Mouse (Mus musculus): ENCODE measurements around the gene Btbd9. TPM values are rescaled to one million over a fixed set of nuclear protein-coding genes. Genes with fewer than 3 reads are reported as not detected.

The Btbd9 gene
- polyA plus RNA-seq, 1 experiment = 21.0 TPM

DNA sequence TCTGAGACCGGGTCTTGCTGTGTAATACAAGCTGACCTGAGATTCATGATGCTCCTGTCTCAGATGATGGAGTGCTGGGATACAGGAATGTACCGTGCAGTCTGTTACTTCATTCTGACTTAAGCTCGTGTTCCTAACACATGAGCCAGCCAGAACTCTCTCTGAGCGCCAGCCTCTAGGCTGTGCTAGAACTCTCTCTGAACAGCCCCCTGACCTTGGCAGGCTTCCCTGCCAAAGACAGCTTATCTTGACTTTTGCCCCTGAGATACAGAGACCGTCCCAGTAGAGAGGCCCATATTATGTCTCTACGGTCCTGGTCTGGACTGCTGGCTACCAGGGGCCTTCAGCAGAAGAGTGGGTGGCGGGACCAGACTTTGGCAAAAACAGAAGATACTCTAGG, 332.7 kb downstream of the Btbd9 start:
- H3K27ac ChIP-seq (ENCODE audit: control insufficient read depth, insufficient read depth, low read depth, low read length, poor library complexity) = no peak overlapping the region
- TF ChIP-seq CTCF (IDR thresholded peaks at IDR 0.05; ENCODE audit: control insufficient read depth, insufficient read depth, low read length) (no peak), POLR2A (IDR thresholded peaks at IDR 0.05; ENCODE audit: borderline replicate concordance, control insufficient read depth, low read depth, low read length) (no peak)
- WGBS = 81% methylated on average over 7 of the region's 7 CpGs
- H3K4me3 ChIP-seq (replicated peaks; ENCODE audit: control insufficient read depth, low read depth, low read length) = no peak overlapping the region
- H3K4me1 ChIP-seq (ENCODE audit: control insufficient read depth, insufficient read depth, low read length) = no peaks in the 10 kb centered on the region

DNA sequence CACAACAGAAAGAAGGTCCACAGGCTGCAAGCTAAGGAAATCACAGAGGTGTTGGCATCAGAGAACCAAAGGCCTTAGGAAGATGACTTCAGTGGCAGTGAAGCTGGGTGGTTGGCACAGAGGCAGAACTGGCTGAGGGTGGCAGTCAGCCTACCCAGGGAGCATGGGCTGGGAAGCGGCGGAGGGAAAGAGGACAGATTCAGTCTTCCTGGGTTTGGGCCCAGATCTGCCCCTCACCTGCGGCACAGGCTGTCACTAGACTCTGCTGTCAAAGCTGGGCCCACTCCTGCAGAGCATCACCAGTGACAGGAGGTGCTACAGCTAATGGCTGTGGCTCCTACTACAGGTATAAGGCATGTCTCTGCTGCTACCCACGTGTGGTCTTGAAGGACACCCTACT, 333.6 kb downstream of the Btbd9 start:
- no peaks in the 10 kb centered on the region for H3K4me1 ChIP-seq (ENCODE audit: control insufficient read depth, insufficient read depth, low read length)
- H3K4me3 ChIP-seq (replicated peaks; ENCODE audit: control insufficient read depth, low read depth, low read length) = no peak overlapping the region
- no peak overlapping the region for H3K27ac ChIP-seq (ENCODE audit: control insufficient read depth, insufficient read depth, low read depth, low read length, poor library complexity)
- WGBS = 85% methylated on average over 4 of the region's 4 CpGs
- TF ChIP-seq POLR2A (IDR thresholded peaks at IDR 0.05; ENCODE audit: borderline replicate concordance, control insufficient read depth, low read depth, low read length) = no peak
- no peak for TF ChIP-seq CTCF (IDR thresholded peaks at IDR 0.05; ENCODE audit: control insufficient read depth, insufficient read depth, low read length)

DNA sequence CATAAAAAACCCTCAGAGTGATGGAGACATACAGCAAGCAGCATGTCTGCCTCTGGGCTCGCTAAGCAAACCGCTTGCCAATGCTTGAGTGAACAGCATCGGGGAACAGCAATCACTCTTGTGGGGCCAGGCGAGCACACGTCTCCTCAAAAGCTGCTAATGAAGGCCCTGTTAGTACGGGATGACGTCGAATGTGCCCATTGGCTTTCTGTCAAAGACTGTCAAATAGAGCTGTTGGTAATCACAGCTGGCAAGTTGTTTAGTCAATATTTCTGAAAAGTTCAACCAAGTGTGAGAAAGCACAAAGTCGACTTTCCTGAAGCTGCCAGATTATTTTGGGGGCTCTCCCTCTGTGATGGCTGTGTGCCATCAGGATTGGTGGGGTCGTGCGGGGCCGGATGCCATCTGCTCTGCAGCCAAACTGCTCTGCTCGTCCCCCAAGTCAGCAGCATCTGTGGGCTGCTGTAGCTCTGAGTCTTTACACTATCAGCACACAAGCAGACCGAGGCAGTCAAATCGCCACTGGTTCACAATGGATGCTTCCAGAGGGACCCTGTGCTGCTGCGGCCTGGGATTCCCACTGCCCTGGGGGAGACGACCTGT, 334.5 kb downstream of the Btbd9 start:
- no peaks in the 10 kb centered on the region for H3K4me1 ChIP-seq (ENCODE audit: control insufficient read depth, insufficient read depth, low read length)
- H3K27ac ChIP-seq (ENCODE audit: control insufficient read depth, insufficient read depth, low read depth, low read length, poor library complexity) = no peak overlapping the region
- TF ChIP-seq CTCF (IDR thresholded peaks at IDR 0.05; ENCODE audit: control insufficient read depth, insufficient read depth, low read length) = no peak
- WGBS = 84% methylated on average over 17 of the region's 17 CpGs
- no peak overlapping the region for H3K4me3 ChIP-seq (replicated peaks; ENCODE audit: control insufficient read depth, low read depth, low read length)

DNA sequence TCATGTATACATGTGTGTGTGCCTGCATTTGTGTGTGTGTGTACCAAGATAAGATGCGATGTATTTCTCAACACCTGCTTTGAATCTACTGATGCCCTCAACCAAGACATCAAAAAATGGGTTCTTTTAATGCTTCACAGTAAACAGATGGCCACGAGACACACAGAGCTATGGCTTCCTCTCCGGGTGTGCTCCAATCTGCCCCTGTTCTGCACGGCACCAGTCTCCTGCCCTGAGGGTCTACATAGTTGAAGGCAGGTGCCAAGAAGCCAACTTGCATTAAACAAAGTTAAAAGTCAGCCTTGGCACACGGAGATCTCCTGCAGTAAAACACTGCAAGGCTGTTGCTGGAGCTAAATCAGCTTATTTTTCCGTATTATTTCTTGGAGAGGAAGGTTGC, 335.2 kb downstream of the Btbd9 start:
- TF ChIP-seq CTCF (IDR thresholded peaks at IDR 0.05; ENCODE audit: control insufficient read depth, insufficient read depth, low read length) (no peak), POLR2A (IDR thresholded peaks at IDR 0.05; ENCODE audit: borderline replicate concordance, control insufficient read depth, low read depth, low read length) (no peak)
- whole genome bisulfite sequencing = 82% methylated on average over 6 of the region's 6 CpGs
- no peaks in the 10 kb centered on the region for H3K4me1 ChIP-seq (ENCODE audit: control insufficient read depth, insufficient read depth, low read length)
- no peak overlapping the region for H3K4me3 ChIP-seq (replicated peaks; ENCODE audit: control insufficient read depth, low read depth, low read length)
- H3K27ac ChIP-seq (ENCODE audit: control insufficient read depth, insufficient read depth, low read depth, low read length, poor library complexity) = no peak overlapping the region

DNA sequence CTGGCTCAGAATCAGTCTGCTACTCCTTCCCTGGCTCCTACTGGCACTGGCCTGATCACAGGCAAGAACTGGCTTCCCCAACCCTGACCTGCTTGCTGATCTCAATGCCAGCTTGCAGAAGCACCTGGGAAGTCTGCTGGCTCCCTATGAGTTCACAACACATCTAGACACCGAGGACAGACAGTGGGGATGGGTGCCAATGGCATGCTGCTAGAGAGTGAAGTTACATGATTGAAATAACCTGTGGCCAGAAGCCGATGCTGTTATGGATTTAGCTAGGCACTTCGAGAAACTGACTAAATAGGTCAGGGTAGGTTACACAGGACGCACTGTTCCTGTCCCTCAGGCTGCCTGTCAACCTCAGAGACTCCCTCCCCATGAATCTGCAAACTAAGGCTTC, 335.6 kb downstream of the Btbd9 start:
- no peaks in the 10 kb centered on the region for H3K4me1 ChIP-seq (ENCODE audit: control insufficient read depth, insufficient read depth, low read length)
- TF ChIP-seq POLR2A (IDR thresholded peaks at IDR 0.05; ENCODE audit: borderline replicate concordance, control insufficient read depth, low read depth, low read length) = no peak
- TF ChIP-seq CTCF (IDR thresholded peaks at IDR 0.05; ENCODE audit: control insufficient read depth, insufficient read depth, low read length) = no peak
- no peak overlapping the region for H3K27ac ChIP-seq (ENCODE audit: control insufficient read depth, insufficient read depth, low read depth, low read length, poor library complexity)
- 83% methylated on average over 4 of the region's 4 CpGs for WGBS
- H3K4me3 ChIP-seq (replicated peaks; ENCODE audit: control insufficient read depth, low read depth, low read length) = no peak overlapping the region

DNA sequence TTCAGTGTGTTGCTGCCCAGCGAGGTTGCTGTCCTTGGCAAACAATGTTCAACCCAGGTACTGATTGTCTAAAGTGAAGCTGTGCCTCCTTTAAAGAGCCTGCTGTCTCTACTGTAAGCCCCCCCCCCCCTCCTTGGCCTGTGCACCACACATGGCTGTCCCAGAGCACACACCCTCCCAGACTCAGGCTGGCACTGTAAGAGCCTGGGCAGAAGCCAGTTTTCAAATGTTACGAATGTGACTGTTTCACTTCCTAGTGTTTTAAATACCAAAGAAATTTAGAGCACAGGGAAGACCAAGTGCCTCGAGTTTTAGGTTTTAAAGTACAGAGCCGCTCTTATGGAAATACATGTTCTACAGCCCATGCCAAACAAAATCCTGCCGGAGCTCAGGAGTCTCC, 336.8 kb downstream of the Btbd9 start:
- WGBS = 75% methylated on average over 5 of the region's 5 CpGs

DNA sequence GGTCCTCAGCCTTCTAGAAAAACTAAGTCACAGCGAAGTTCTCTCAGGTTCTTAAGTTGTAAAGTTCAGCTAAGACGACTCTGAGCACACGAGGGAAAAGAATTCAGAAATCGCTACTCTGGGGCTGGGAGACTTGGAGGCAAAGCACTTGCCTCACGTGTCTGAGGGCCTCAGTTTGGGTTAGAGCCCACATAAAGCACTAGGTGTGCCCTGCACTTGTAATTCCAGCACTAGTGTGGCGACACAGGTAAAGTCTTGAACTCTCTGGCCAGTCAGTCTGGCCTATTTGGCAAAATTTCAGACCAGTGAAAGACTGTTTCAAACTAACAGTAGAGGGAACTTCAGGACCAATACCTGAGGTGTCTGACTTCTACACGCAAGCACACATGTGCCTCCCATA, 338.7 kb downstream of the Btbd9 start:
- WGBS = 83% methylated on average over 7 of the region's 7 CpGs
- Histone ChIP-seq H3K27ac (ENCODE audit: control insufficient read depth, insufficient read depth, low read depth, low read length, poor library complexity) (no peak overlapping the region), H3K4me1 (ENCODE audit: control insufficient read depth, insufficient read depth, low read length) (no peaks in the 10 kb centered on the region), H3K4me3 (replicated peaks; ENCODE audit: control insufficient read depth, low read depth, low read length) (no peak overlapping the region)
- TF ChIP-seq POLR2A (IDR thresholded peaks at IDR 0.05; ENCODE audit: borderline replicate concordance, control insufficient read depth, low read depth, low read length) (no peak), CTCF (IDR thresholded peaks at IDR 0.05; ENCODE audit: control insufficient read depth, insufficient read depth, low read length) (no peak)

More for the DNA sequence above, 336.8 kb downstream of the Btbd9 start:
- Histone ChIP-seq H3K4me1 (ENCODE audit: control insufficient read depth, insufficient read depth, low read length) (no peaks in the 10 kb centered on the region), H3K4me3 (replicated peaks; ENCODE audit: control insufficient read depth, low read depth, low read length) (no peak overlapping the region), H3K27ac (ENCODE audit: control insufficient read depth, insufficient read depth, low read depth, low read length, poor library complexity) (no peak overlapping the region)
- no peak for TF ChIP-seq POLR2A (IDR thresholded peaks at IDR 0.05; ENCODE audit: borderline replicate concordance, control insufficient read depth, low read depth, low read length)
- no peak for TF ChIP-seq CTCF (IDR thresholded peaks at IDR 0.05; ENCODE audit: control insufficient read depth, insufficient read depth, low read length)

DNA sequence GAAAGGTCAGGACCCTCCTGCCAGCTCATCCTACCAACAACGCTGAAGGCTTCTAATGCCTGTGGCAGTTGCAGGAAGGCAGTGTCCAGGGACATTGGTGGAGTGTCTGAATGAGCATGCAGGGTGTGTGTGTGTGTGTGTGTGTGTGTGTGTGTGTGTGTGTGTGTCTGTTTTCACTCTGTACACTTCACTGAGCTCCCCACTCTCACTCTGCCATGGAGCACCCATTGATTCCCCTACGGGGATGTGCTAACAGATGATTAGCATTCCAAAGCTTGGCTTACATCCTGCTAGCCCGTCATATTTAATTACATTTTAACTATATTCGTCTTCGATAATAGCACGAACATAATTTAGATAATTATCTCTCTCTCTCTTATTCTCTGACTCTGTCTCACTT, 339.7 kb downstream of the Btbd9 start:
- no peak for TF ChIP-seq POLR2A (IDR thresholded peaks at IDR 0.05; ENCODE audit: borderline replicate concordance, control insufficient read depth, low read depth, low read length)
- TF ChIP-seq CTCF (IDR thresholded peaks at IDR 0.05; ENCODE audit: control insufficient read depth, insufficient read depth, low read length) = no peak
- no peak overlapping the region for H3K27ac ChIP-seq (ENCODE audit: control insufficient read depth, insufficient read depth, low read depth, low read length, poor library complexity)
- no peak overlapping the region for H3K4me3 ChIP-seq (replicated peaks; ENCODE audit: control insufficient read depth, low read depth, low read length)
- no peaks in the 10 kb centered on the region for H3K4me1 ChIP-seq (ENCODE audit: control insufficient read depth, insufficient read depth, low read length)
- WGBS = 91% methylated on average over 6 of the region's 6 CpGs

DNA sequence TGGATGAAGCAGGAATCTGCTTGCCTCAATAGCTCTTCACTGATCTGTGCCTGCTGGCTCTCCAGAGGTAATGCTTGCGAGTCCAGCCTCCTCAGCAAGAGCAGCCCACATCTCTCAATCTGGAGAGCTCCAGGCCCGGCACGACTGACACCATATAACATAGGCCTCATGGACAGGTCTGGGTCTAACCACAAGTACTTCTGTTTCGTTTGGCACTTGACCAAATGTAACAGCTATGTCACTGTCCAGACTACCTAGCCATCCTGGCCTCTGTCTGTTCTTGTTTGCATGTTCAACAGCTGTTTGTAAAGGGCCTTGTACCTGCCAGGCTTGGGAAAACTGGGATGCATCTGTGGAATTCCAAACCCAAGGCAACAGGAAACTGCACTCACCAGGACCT, 340.9 kb downstream of the Btbd9 start:
- Histone ChIP-seq H3K27ac (ENCODE audit: control insufficient read depth, insufficient read depth, low read depth, low read length, poor library complexity) (no peak overlapping the region), H3K4me3 (replicated peaks; ENCODE audit: control insufficient read depth, low read depth, low read length) (no peak overlapping the region), H3K4me1 (ENCODE audit: control insufficient read depth, insufficient read depth, low read length) (no peaks in the 10 kb centered on the region)
- TF ChIP-seq CTCF (IDR thresholded peaks at IDR 0.05; ENCODE audit: control insufficient read depth, insufficient read depth, low read length) = no peak
- TF ChIP-seq POLR2A (IDR thresholded peaks at IDR 0.05; ENCODE audit: borderline replicate concordance, control insufficient read depth, low read depth, low read length) = no peak
- WGBS = 41% methylated on average over 4 of the region's 4 CpGs
